Comparison of ENCODE assay signal across 19 mouse cellular contexts in the genomic region with DNA sequence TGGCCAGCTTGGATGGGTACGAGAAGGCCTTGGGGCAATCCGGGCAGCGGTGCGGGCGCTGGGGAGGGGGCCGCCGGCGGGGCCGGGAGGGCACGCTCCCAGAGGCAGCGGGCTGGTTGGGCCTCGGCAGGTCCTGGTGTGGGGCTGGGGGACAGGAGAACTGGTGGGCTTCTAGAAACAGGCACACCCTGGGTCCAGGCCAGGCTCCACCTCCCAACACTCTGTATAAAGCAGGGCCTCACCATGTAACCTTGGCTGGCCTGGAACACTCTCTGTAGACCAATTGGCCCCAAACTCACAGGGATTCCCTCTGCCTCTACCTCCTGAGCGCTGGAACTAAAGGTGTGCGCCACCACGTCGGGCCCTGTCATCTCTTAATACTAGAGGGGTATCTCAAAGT. TPM values are rescaled to one million over a fixed set of nuclear protein-coding genes. Genes with fewer than 3 reads are reported as not detected.
DNase-seq lines count a peak whose midpoint lies in the region; ATAC-seq lines count a peak whose summit lies in the region.
"Had no signal": no experiment of that assay in that cellular context is flagged by ENCODE, and none has a peak within 500 bp of the region (broad histone marks: within the 10 kb centered on the region; RNA-seq: fewer than 3 reads in every experiment).

No protein-coding gene starts in this region.

- 56% methylated on average over 14 of the region's 16 CpGs for WGBS in kidney, embryonic 15.5 days
- WGBS in embryonic facial prominence, embryonic 10.5 days, result 44% methylated on average over 16 of the region's 16 CpGs
- 60% methylated on average over 14 of the region's 16 CpGs for WGBS in hindbrain, embryonic 16.5 days
- WGBS in midbrain, embryonic 16.5 days, result 37% methylated on average over 15 of the region's 16 CpGs

- no peak overlapping the region for H3K9ac ChIP-seq in kidney, embryonic 15.5 days
- H3K9ac ChIP-seq in hindbrain, embryonic 16.5 days (ENCODE audit: low read depth, low read length), result no peak overlapping the region
- 0 out of 2 replicates have a peak overlapping the region, but pooled peaks have one; percentile 38 for H3K9ac ChIP-seq in midbrain, embryonic 16.5 days (ENCODE audit: low read depth, low read length)
- H3K9ac ChIP-seq: heart, embryonic 13.5 days; liver, postnatal 0 days had no signal

- no peak overlapping the region for H3K4me3 ChIP-seq in kidney, embryonic 15.5 days (replicated peaks)
- H3K4me3 ChIP-seq in embryonic facial prominence, embryonic 10.5 days, result peak overlapping the region; percentile 1
- H3K4me3 ChIP-seq in hindbrain, embryonic 16.5 days (ENCODE audit: low read length), result no peak overlapping the region
- H3K4me3 ChIP-seq in midbrain, embryonic 16.5 days (ENCODE audit: low read depth, low read length), result no peak overlapping the region
- H3K4me3 ChIP-seq: heart, embryonic 13.5 days; myocyte had no signal

- peaks cover 21% of the 10 kb centered on the region for H3K4me1 ChIP-seq in kidney, embryonic 15.5 days
- peaks cover 12% of the 10 kb centered on the region for H3K4me1 ChIP-seq in embryonic facial prominence, embryonic 10.5 days
- peaks cover 8% of the 10 kb centered on the region; the same call in 1 of the 2 replicates for H3K4me1 ChIP-seq in hindbrain, embryonic 16.5 days (ENCODE audit: control insufficient read depth, insufficient read depth, low read depth, low read length)
- H3K4me1 ChIP-seq in midbrain, embryonic 16.5 days (ENCODE audit: control insufficient read depth, insufficient read depth, low read length), result peaks cover 10% of the 10 kb centered on the region

- H3K27me3 ChIP-seq in kidney, embryonic 15.5 days, result peaks cover 26% of the 10 kb centered on the region
- peaks cover 45% of the 10 kb centered on the region for H3K27me3 ChIP-seq in embryonic facial prominence, embryonic 10.5 days (replicated peaks; ENCODE audit: low read depth, poor library complexity, severe bottlenecking)
- peaks cover 8% of the 10 kb centered on the region for H3K27me3 ChIP-seq in hindbrain, embryonic 16.5 days (replicated peaks; ENCODE audit: control insufficient read depth, insufficient read depth, low read length)
- H3K27me3 ChIP-seq in midbrain, embryonic 16.5 days (ENCODE audit: control insufficient read depth, insufficient read depth, low read depth, low read length), result peaks cover 11% of the 10 kb centered on the region
- H3K27me3 ChIP-seq: Patski had no signal

- no peaks in the 10 kb centered on the region for H3K36me3 ChIP-seq in kidney, embryonic 15.5 days
- H3K36me3 ChIP-seq in embryonic facial prominence, embryonic 10.5 days (replicated peaks), result no peaks in the 10 kb centered on the region
- no peaks in the 10 kb centered on the region for H3K36me3 ChIP-seq in hindbrain, embryonic 16.5 days (ENCODE audit: control insufficient read depth, insufficient read depth, low read length)
- no peaks in the 10 kb centered on the region for H3K36me3 ChIP-seq in midbrain, embryonic 16.5 days (ENCODE audit: control insufficient read depth, insufficient read depth, low read length)
- H3K36me3 ChIP-seq: heart, embryonic 13.5 days had no signal

- H3K27ac ChIP-seq in kidney, embryonic 15.5 days, result no peak overlapping the region
- no peak overlapping the region for H3K27ac ChIP-seq in embryonic facial prominence, embryonic 10.5 days (replicated peaks)
- H3K27ac ChIP-seq in hindbrain, embryonic 16.5 days (ENCODE audit: low read depth, low read length), result no peak overlapping the region
- H3K27ac ChIP-seq in midbrain, embryonic 16.5 days (ENCODE audit: low read length), result no peak overlapping the region
- H3K27ac ChIP-seq: heart, embryonic 13.5 days; kidney, postnatal 0 days had no signal

- 0 out of 2 replicates have a peak, but pooled peaks cover 3% of the 10 kb centered on the region for H3K9me3 ChIP-seq in kidney, embryonic 15.5 days (replicated peaks)
- peaks cover 12% of the 10 kb centered on the region for H3K9me3 ChIP-seq in embryonic facial prominence, embryonic 10.5 days
- H3K9me3 ChIP-seq in hindbrain, embryonic 16.5 days (ENCODE audit: control insufficient read depth, low read length), result peaks cover 4% of the 10 kb centered on the region; the same call in 1 of the 2 replicates
- H3K9me3 ChIP-seq in midbrain, embryonic 16.5 days (replicated peaks; ENCODE audit: control insufficient read depth, low read length, poor library complexity, severe bottlenecking), result 0 out of 2 replicates have a peak, but pooled peaks cover 3% of the 10 kb centered on the region
- H3K9me3 ChIP-seq: heart, embryonic 13.5 days had no signal

- ATAC-seq in kidney, embryonic 15.5 days (replicated peaks; ENCODE audit: low FRiP score), result peak; percentile 17; the same call in 1 of the 2 replicates
- ATAC-seq in hindbrain, embryonic 16.5 days, result no peak
- 0 out of 2 replicates have a peak, but pooled peaks have one; percentile 7 for ATAC-seq in midbrain, embryonic 16.5 days
- ATAC-seq: Patski had no signal

- DNase-seq in kidney, adult 11 months, result no peak
- no peak for DNase-seq in embryonic facial prominence, embryonic 10.5 days (ENCODE audit: low spot score)
- no peak for DNase-seq in adrenal gland, postnatal 10 days
- no peak for DNase-seq in c-Kit-positive CD71-positive TER-119-positive erythroid progenitor cells, embryonic 14.5 days (ENCODE audit: low spot score)
- DNase-seq in heart, adult 9 months (ENCODE audit: low spot score in 2 of 2), result no peak
- DNase-seq: adrenal gland, adult 8-10 months; right cerebral cortex, postnatal 4 days had no signal

- peak overlapping the region; percentile 14; the same call in 1 of the 2 replicates for H3K4me2 ChIP-seq in kidney, embryonic 15.5 days
- peak overlapping the region; percentile 21; the same call in 1 of the 2 replicates for H3K4me2 ChIP-seq in hindbrain, embryonic 16.5 days (ENCODE audit: low read length)
- peak overlapping the region; percentile 8 for H3K4me2 ChIP-seq in midbrain, embryonic 16.5 days (ENCODE audit: low read length)
- H3K4me2 ChIP-seq: heart, embryonic 13.5 days had no signal

RNA-seq across cellular contexts. Expression of a gene that starts 1.3 kb away (rescaled TPM):
- polyA plus RNA-seq in kidney, embryonic 15.5 days (2015; fragmentation: Nextera tagmentation; extraction: Ambion mirVana), result 46.8 and 48.4 TPM in 2 replicates
- polyA plus RNA-seq in embryonic facial prominence, embryonic 10.5 days (2016; fragmentation: Nextera tagmentation; extraction: Ambion mirVana), result 26.3 and 27.3 TPM in 2 replicates
- polyA plus RNA-seq in hindbrain, embryonic 16.5 days (2015; fragmentation: Nextera tagmentation; extraction: Ambion mirVana), result 29.1 and 30.9 TPM in 2 replicates
- 26.5 and 30.7 TPM in 2 replicates for polyA plus RNA-seq in midbrain, embryonic 16.5 days (2015; fragmentation: Nextera tagmentation; extraction: Ambion mirVana)
- total RNA-seq in adrenal gland, postnatal 10 days (2021), result 10 to 100 TPM; 20.0 to 23.1 TPM

RNA-seq across cellular contexts. Expression of a gene that starts 1.4 kb away (rescaled TPM):
- polyA plus RNA-seq in kidney, embryonic 15.5 days (2015; fragmentation: Nextera tagmentation; extraction: Ambion mirVana), result 4.0 and 5.5 TPM in 2 replicates
- polyA plus RNA-seq in embryonic facial prominence, embryonic 10.5 days (2016; fragmentation: Nextera tagmentation; extraction: Ambion mirVana), result 2.0 and 2.1 TPM in 2 replicates
- 17.1 and 17.7 TPM in 2 replicates for polyA plus RNA-seq in hindbrain, embryonic 16.5 days (2015; fragmentation: Nextera tagmentation; extraction: Ambion mirVana)
- 18.2 and 20.9 TPM in 2 replicates for polyA plus RNA-seq in midbrain, embryonic 16.5 days (2015; fragmentation: Nextera tagmentation; extraction: Ambion mirVana)
- under 1 TPM; 0.54 to 0.73 TPM for total RNA-seq in adrenal gland, postnatal 10 days (2021)
- polyA plus RNA-seq: Patski had no signal

RNA-seq across cellular contexts. Expression of a gene that starts 24.6 kb away (rescaled TPM):
- 0.15 and 0.17 TPM in 2 replicates for polyA plus RNA-seq in kidney, embryonic 15.5 days (2015; fragmentation: Nextera tagmentation; extraction: Ambion mirVana)
- 0.10 TPM in 1 of 2 replicates, not detected in the other for polyA plus RNA-seq in embryonic facial prominence, embryonic 10.5 days (2016; fragmentation: Nextera tagmentation; extraction: Ambion mirVana)
- not detected in 2 replicates for polyA plus RNA-seq in hindbrain, embryonic 16.5 days (2015; fragmentation: Nextera tagmentation; extraction: Ambion mirVana)
- not detected in 2 replicates for polyA plus RNA-seq in midbrain, embryonic 16.5 days (2015; fragmentation: Nextera tagmentation; extraction: Ambion mirVana)
- 1 to 10 TPM; 3.6 TPM for total RNA-seq in adrenal gland, postnatal 10 days (2021)
- polyA plus RNA-seq: forebrain, embryonic 11.5 days; heart, embryonic 13.5 days had no signal

RNA-seq across cellular contexts. Expression of a gene that starts 39.9 kb away (rescaled TPM):
- polyA plus RNA-seq in kidney, embryonic 15.5 days (2015; fragmentation: Nextera tagmentation; extraction: Ambion mirVana), result 117 and 137 TPM in 2 replicates
- 169 TPM in 2 replicates for polyA plus RNA-seq in embryonic facial prominence, embryonic 10.5 days (2016; fragmentation: Nextera tagmentation; extraction: Ambion mirVana)
- polyA plus RNA-seq in hindbrain, embryonic 16.5 days (2015; fragmentation: Nextera tagmentation; extraction: Ambion mirVana), result 63.8 and 74.3 TPM in 2 replicates
- 66.1 and 66.9 TPM in 2 replicates for polyA plus RNA-seq in midbrain, embryonic 16.5 days (2015; fragmentation: Nextera tagmentation; extraction: Ambion mirVana)
- 10 to 100 TPM; 37.4 to 48.6 TPM for total RNA-seq in adrenal gland, postnatal 10 days (2021)

RNA-seq across cellular contexts. Expression of a gene that starts 40.1 kb away (rescaled TPM):
- polyA plus RNA-seq in kidney, embryonic 15.5 days (2015; fragmentation: Nextera tagmentation; extraction: Ambion mirVana), result 0.31 and 0.33 TPM in 2 replicates
- polyA plus RNA-seq in embryonic facial prominence, embryonic 10.5 days (2016; fragmentation: Nextera tagmentation; extraction: Ambion mirVana), result not detected in 2 replicates
- not detected in 2 replicates for polyA plus RNA-seq in hindbrain, embryonic 16.5 days (2015; fragmentation: Nextera tagmentation; extraction: Ambion mirVana)
- not detected in 2 replicates for polyA plus RNA-seq in midbrain, embryonic 16.5 days (2015; fragmentation: Nextera tagmentation; extraction: Ambion mirVana)
- total RNA-seq in adrenal gland, postnatal 10 days (2021), result not detected
- total RNA-seq: adrenal gland, adult 8-10 months; gastrocnemius, adult 8-10 months; layer of hippocampus, postnatal 10 days; left cerebral cortex, postnatal 25 days had no signal
- polyA plus RNA-seq: forebrain, embryonic 11.5 days; heart, embryonic 13.5 days; liver, postnatal 0 days had no signal
